Mouse (Mus musculus): ENCODE measurements around the gene Il31.

DNA sequence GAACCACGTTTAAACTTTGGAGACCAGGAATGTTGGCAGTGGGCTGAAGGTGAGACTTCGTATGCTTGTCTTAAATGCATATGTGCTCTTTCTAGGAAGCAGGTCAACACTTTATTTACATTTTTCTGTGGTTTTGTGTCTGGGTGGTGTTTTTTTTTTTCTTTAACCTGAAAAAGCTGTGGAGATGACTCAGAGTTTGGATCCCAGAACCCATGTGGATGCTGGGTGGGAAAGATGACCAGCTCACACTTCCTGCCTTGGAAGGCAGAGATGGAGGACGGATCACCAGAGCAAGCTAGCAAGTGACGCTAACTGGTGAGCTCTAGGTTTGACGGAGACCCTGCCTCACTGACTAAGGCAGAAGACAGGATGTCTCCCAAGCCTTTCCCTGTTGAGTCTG, 25.6 kb upstream of the Il31 start:
- TF ChIP-seq POLR2A (IDR thresholded peaks at IDR 0.05; ENCODE audit: low read depth, low read length) = no peak
- no peak for TF ChIP-seq CTCF (IDR thresholded peaks at IDR 0.05; ENCODE audit: borderline replicate concordance, insufficient read depth, low read length)
